Mouse (Mus musculus) embryonic facial prominence, embryonic 13.5 days (tissue): Measurements from ENCODE around the gene Fgfr2. TPM values are rescaled to one million over a fixed set of nuclear protein-coding genes. Genes with fewer than 3 reads are reported as not detected.

Experiments
- ATAC-seq: fragments of 200-750 bp; cut with Nextera tagmentation; 2 replicates; pipeline ENCODE4 v1.8.0; 2017; ENCODE audit warnings: low read depth; ENCODE audit not compliant: insufficient number of reproducible peaks, insufficient read depth, low FRiP score, low TSS enrichment
- H3K27ac ChIP-seq: fragments of 300-500 bp; sonication (generic); 2 replicates; pipeline ENCODE4 v1.5.1; 2015; ENCODE audit warnings: moderate library complexity, mild to moderate bottlenecking, inconsistent platforms
- H3K27me3 ChIP-seq: fragments of 300-500 bp; sonication (generic); 2 replicates; pipeline ENCODE4 v1.6.1; 2015; ENCODE audit warnings: mild to moderate bottlenecking, inconsistent platforms
- H3K36me3 ChIP-seq: fragments of 300-500 bp; sonication (generic); 2 replicates; pipeline ENCODE4 v1.6.1; 2015; ENCODE audit warnings: mild to moderate bottlenecking, inconsistent platforms
- H3K4me1 ChIP-seq: fragments of 300-500 bp; sonication (generic); 2 replicates; pipeline ENCODE4 v1.6.1; 2015; ENCODE audit warnings: inconsistent platforms
- H3K4me2 ChIP-seq: fragments of 300-500 bp; sonication (generic); 2 replicates; pipeline ENCODE4 v1.6.1; 2015; ENCODE audit warnings: moderate library complexity, mild to moderate bottlenecking, inconsistent platforms
- H3K4me3 ChIP-seq: fragments of 300-500 bp; sonication (generic); 2 replicates; pipeline ENCODE4 v1.5.1; 2015; ENCODE audit warnings: mild to moderate bottlenecking, inconsistent platforms
- H3K9ac ChIP-seq: fragments of 300-500 bp; sonication (generic); 2 replicates; pipeline ENCODE4 v1.6.1; 2015; ENCODE audit warnings: mild to moderate bottlenecking, inconsistent platforms
- H3K9me3 ChIP-seq: fragments of 300-500 bp; sonication (generic); 2 replicates; pipeline ENCODE4 v1.6.1; 2016; ENCODE audit warnings: inconsistent platforms
- WGBS: fragments of 180-500 bp; shearing (Covaris S2); methylation state at CpG from one replicate; pipeline ENCODE4 v1.1.7; 2015; ENCODE audit warnings: mixed read lengths; 5-methylcytosine and 5-hydroxymethylcytosine counted together
- polyA plus RNA-seq: library from polyadenylated mRNA; unstranded; fragments of >200 nt; fragmentation: Nextera tagmentation; extraction: Ambion mirVana; gene quantifications from 2 replicates; pipeline ENCODE4 v1.2.1, GENCODE M21; 2015

Fgfr2 gene
- polyA plus RNA-seq, 1 experiment from 2014 or later = 174 TPM

DNA sequence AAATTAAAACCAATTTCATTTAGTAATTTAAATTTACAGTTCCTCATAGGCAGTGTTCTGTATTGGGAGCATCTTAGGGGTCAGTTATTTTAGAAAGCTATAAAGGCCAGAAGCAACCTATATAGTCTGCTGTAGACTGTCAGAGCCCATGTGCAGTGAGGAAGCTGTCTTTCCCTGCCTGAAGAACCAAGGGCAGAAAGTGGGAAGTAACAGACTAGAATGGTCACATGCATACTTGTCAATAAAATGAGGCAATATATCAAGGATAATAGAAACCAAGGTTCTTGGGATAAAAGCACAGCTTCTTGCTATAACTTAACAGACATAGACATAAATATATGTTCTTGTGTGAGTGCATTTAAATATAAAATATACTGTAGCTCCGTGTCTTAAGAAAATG is 2220.2 kb downstream of the Fgfr2 start:
- WGBS = 85% methylated on average over 1 of the region's 1 CpGs
- Histone ChIP-seq H3K27me3 (no peaks in the 10 kb centered on the region), H3K4me2 (no peak overlapping the region), H3K9ac (no peak overlapping the region), H3K27ac (no peak overlapping the region), H3K4me3 (no peak overlapping the region), H3K36me3 (peaks cover 26% of the 10 kb centered on the region), H3K9me3 (no peaks in the 10 kb centered on the region), H3K4me1 (no peaks in the 10 kb centered on the region)
- no peak for ATAC-seq

DNA sequence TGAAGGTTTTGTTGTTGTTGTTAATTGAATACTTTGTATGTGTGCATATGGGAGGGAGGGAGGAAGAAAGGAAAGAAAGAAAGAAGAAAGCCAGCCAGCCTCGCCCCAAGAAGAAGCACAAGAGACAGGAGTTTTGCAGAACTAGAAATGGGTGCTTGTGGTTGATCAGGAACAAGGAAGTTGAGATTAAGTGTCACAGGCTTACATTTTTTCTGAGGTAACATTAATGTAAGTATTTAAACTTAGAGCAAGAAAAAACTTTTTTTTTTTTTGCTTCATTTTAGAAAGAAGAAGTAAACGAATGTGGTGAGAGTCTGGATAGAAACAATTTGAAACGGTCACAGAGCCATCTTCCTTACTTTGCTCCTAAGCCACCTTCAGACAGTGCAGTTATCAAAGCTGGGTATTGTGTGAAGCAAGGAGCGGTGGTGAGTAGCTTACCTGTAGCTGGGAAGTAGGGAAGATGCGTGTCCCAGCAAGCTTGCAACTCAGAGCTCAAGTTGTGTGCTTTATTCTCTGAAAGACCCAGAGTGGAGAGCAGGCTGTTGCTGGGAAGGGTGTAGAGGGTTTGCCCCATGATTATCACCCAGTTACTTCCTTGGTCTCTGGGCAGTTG is 2222.8 kb downstream of the Fgfr2 start:
- no peak overlapping the region for H3K9ac ChIP-seq
- no peaks in the 10 kb centered on the region for H3K4me1 ChIP-seq
- no peaks in the 10 kb centered on the region for H3K9me3 ChIP-seq
- H3K4me2 ChIP-seq = no peak overlapping the region
- ATAC-seq = no peak
- H3K36me3 ChIP-seq = peaks cover 40% of the 10 kb centered on the region
- no peak overlapping the region for H3K27ac ChIP-seq
- H3K4me3 ChIP-seq = no peak overlapping the region
- H3K27me3 ChIP-seq = no peaks in the 10 kb centered on the region
- WGBS = 88% methylated on average over 5 of the region's 5 CpGs

DNA sequence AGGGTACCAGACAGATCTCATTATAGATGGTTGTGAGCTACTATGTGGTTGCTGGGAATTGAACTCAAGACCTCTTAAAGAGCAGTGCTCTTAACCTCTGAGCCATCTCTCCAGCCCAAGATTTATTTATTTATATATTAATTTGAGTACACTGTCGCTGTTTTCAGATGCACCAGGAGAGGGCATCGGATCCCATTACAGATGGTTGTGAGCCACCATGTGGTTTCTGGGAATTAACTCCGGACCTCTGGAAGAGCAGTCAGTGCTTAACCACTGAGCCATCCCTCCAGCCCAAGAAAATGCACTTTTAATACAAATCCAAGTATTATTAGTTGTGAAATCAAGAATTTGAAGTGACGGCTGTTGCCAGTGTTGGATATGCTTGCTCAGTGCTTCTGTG is 2224.8 kb downstream of the Fgfr2 start:
- H3K9me3 ChIP-seq = no peaks in the 10 kb centered on the region
- H3K4me3 ChIP-seq = no peak overlapping the region
- no peak for ATAC-seq
- H3K4me2 ChIP-seq = no peak overlapping the region
- H3K4me1 ChIP-seq = no peaks in the 10 kb centered on the region
- peaks cover 24% of the 10 kb centered on the region for H3K36me3 ChIP-seq
- H3K27ac ChIP-seq = no peak overlapping the region
- WGBS = 79% methylated on average over 4 of the region's 4 CpGs
- no peak overlapping the region for H3K9ac ChIP-seq
- H3K27me3 ChIP-seq = no peaks in the 10 kb centered on the region

DNA sequence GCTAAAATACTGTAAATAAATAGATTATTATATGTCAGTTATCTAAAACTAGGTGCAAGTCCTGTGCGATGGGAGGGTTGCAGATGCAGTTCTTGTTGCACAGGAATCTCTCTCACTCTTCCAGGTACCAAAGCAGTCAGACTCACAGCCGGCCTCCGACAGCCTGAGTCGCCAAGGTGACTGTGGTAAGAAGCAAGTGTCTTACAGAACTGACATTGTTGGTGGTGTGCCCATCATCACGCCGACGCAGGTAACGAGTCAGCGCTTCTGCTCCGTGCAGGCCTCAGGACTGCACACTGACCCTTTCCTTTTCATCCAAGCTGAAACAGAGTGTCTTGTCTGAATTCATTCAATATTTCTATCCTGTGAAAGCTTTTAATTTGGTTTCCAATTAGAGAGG is 2225.9 kb downstream of the Fgfr2 start:
- no peak overlapping the region for H3K9ac ChIP-seq
- H3K4me2 ChIP-seq = no peak overlapping the region
- no peaks in the 10 kb centered on the region for H3K9me3 ChIP-seq
- H3K4me3 ChIP-seq = no peak overlapping the region
- ATAC-seq = no peak
- H3K4me1 ChIP-seq = no peaks in the 10 kb centered on the region
- H3K27ac ChIP-seq = no peak overlapping the region
- peaks cover 33% of the 10 kb centered on the region for H3K36me3 ChIP-seq
- 91% methylated on average over 10 of the region's 10 CpGs for WGBS
- H3K27me3 ChIP-seq = no peaks in the 10 kb centered on the region

DNA sequence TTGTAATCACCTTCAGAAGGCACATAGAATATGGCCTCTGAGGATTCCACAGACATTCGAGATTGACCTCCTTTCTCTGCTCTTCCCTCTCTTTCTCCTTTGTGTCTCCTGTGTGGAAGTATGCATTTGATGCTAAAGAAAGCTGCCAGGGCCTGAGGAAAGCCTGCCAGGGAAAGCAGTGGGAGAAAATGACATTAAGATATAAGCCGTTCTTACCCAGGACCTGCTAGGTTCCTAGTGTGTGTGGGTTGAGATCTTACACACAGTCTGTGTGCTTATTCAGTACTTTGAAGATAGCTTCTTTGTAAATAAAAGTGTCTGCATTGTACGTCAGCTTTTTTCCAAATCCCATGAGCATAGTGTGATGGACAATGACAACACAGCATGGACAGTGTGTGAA is 2227.1 kb downstream of the Fgfr2 start:
- ATAC-seq = no peak
- Histone ChIP-seq H3K4me2 (no peak overlapping the region), H3K9me3 (no peaks in the 10 kb centered on the region), H3K36me3 (peaks cover 33% of the 10 kb centered on the region), H3K27ac (no peak overlapping the region), H3K4me3 (no peak overlapping the region), H3K9ac (no peak overlapping the region), H3K4me1 (no peaks in the 10 kb centered on the region), H3K27me3 (no peaks in the 10 kb centered on the region)
- WGBS = 83% methylated on average over 3 of the region's 3 CpGs

DNA sequence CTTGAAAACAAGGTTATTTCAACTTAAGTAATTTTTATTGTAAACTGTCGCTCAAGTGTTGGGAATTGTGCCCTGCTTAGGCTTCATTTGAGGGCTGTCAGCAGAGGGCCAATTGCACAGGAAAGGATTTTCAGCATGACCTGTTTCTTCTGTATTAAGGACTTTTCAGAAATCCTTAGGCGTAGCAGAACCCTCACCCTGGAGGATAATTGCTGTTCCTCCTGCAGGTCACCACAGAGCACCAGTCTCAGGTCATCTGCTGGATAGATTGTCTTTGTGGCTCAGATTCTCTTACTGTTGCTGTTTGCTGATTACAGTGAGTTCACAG is 2227.6 kb downstream of the Fgfr2 start:
- Histone ChIP-seq H3K27me3 (no peaks in the 10 kb centered on the region), H3K4me2 (no peak overlapping the region), H3K4me3 (no peak overlapping the region), H3K36me3 (peaks cover 33% of the 10 kb centered on the region), H3K4me1 (no peaks in the 10 kb centered on the region), H3K9ac (no peak overlapping the region), H3K9me3 (no peaks in the 10 kb centered on the region), H3K27ac (no peak overlapping the region)
- no peak for ATAC-seq
- 75% methylated on average over 2 of the region's 2 CpGs for WGBS

DNA sequence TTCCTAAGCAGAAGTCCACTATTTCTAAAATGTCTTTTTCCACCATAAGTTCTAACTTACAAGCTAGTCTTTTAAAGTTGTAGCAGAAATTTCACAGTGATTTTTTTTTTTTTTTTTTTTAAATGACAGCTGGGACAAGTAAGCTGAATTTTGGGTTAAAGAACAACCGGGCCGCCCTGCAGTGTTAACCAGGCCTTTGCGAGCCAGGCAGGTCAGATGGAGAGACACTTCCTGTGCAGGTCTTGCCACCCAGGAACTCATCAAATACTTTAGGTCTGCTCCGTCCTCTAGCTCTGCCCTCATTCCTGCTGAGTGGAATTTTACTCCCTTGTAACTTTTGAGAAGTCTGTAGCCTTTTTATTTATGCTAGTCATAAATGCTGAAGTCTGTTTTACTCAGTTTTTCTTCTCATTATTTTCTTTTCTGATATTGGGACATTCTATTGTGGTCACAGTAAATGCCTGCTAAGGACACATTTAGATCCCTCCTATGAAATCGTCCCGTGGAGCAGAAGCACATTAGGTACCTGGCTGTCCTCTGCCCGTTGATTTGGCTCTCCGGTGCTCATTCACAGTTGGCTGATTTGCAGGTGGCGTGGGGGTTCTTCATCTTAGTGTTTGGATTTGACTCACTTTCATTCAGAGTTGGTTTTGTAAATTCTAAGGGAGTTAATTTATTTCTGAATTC is 2228.1 kb downstream of the Fgfr2 start:
- no peak for ATAC-seq
- 81% methylated on average over 9 of the region's 9 CpGs for WGBS
- Histone ChIP-seq H3K4me2 (no peak overlapping the region), H3K36me3 (peaks cover 33% of the 10 kb centered on the region), H3K27me3 (no peaks in the 10 kb centered on the region), H3K4me1 (no peaks in the 10 kb centered on the region), H3K9me3 (no peaks in the 10 kb centered on the region), H3K27ac (no peak overlapping the region), H3K9ac (no peak overlapping the region), H3K4me3 (no peak overlapping the region)

DNA sequence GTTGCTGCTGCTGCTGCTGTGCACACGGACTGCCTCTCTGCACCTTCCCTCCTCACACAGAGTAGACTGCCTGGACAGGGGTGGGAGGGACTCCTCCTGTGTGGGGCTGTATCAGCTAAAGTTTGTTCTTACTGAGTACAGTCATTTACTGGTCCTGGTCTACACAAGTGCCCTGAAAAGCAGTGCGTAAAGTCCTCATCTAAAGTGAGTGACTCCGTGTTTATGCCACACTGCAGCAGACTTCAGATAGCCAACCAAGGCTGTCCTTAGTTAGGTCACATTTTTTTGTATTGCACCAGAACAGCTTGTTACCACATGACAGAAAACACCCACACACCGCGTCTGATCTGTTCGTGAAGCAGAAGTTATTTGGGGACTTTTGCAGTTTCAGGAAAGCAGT is 2230.2 kb downstream of the Fgfr2 start:
- Histone ChIP-seq H3K9me3 (no peaks in the 10 kb centered on the region), H3K4me3 (no peak overlapping the region), H3K4me1 (no peaks in the 10 kb centered on the region), H3K27me3 (no peaks in the 10 kb centered on the region), H3K36me3 (peaks cover 29% of the 10 kb centered on the region), H3K27ac (no peak overlapping the region), H3K9ac (no peak overlapping the region), H3K4me2 (no peak overlapping the region)
- ATAC-seq = no peak
- 65% methylated on average over 6 of the region's 6 CpGs for WGBS

DNA sequence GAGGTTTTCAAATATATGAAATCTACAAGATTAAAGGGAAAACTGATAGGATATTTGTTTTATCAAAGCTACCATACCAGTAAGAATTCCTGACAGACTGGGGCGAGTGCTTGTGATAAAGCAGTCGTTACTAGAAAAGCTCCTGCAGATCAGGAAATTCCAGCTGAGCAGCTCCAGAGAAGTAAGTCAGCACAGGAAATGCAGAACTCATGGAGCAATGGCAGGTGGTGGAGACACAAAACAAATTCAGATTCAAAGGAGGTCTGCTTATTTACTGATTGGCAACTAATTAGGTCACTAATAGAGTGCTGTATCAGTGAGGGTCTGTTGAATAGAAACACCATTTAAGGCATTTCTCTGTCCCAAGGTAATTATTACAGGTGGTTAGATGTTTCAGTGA is 2232.3 kb downstream of the Fgfr2 start:
- Histone ChIP-seq H3K27me3 (no peaks in the 10 kb centered on the region), H3K9me3 (no peaks in the 10 kb centered on the region), H3K27ac (no peak overlapping the region), H3K4me3 (no peak overlapping the region), H3K4me1 (no peaks in the 10 kb centered on the region), H3K4me2 (no peak overlapping the region), H3K36me3 (peaks cover 22% of the 10 kb centered on the region; the same call in 1 of the 2 replicates), H3K9ac (no peak overlapping the region)
- WGBS = 37% methylated on average over 2 of the region's 2 CpGs
- no peak for ATAC-seq

DNA sequence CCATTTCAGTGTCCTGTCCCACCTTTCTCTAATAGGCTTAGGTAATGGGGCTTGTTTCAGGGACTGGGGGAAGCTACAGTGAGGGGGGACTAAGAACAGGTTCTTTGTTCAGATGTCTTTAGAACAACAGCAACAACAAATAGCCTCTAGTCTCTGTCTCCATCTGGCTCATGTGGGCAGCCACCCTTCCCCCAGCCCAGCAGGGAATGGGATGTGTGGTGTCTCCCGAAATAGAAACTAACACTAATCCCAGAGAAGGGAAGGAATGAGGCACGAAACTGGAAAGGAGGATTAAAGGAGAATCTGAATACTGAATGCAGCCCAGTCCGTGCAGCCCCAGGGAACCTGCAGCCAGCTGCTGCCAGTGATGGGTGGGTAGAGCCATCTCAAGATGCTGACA is 2235.2 kb downstream of the Fgfr2 start:
- 19% methylated on average over 3 of the region's 3 CpGs for WGBS
- no peaks in the 10 kb centered on the region for H3K9me3 ChIP-seq
- no peak overlapping the region for H3K4me2 ChIP-seq
- H3K27ac ChIP-seq = no peak overlapping the region
- H3K27me3 ChIP-seq = no peaks in the 10 kb centered on the region
- ATAC-seq = no peak
- no peaks in the 10 kb centered on the region for H3K4me1 ChIP-seq
- no peak overlapping the region for H3K4me3 ChIP-seq
- H3K36me3 ChIP-seq = peaks cover 29% of the 10 kb centered on the region; the same call in 1 of the 2 replicates
- H3K9ac ChIP-seq = no peak overlapping the region

DNA sequence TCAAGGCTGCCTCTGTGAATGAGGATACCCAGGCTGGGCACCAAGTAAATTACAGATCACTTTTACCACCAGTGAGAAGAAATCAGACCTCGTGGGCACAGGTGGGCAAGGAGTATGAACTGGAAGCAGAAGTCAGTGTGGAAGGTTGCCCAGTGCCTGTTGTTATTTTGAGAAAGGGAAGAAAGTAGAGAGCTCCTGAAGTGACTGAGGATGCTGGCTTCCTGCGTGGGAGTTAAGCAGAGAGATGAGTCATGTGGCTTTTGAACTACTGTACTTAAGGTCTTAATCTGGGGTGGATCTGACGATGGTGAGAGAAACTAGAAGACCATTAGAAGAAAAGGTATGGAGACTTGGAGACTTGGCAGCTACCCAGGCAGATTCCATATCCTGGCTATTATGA is 2236.9 kb downstream of the Fgfr2 start:
- no peaks in the 10 kb centered on the region for H3K27me3 ChIP-seq
- WGBS = 83% methylated on average over 3 of the region's 3 CpGs
- H3K4me1 ChIP-seq = no peaks in the 10 kb centered on the region
- no peak for ATAC-seq
- H3K4me3 ChIP-seq = no peak overlapping the region
- H3K9me3 ChIP-seq = no peaks in the 10 kb centered on the region
- H3K36me3 ChIP-seq = 0 out of 2 replicates have a peak, but pooled peaks cover 21% of the 10 kb centered on the region
- no peak overlapping the region for H3K27ac ChIP-seq
- no peak overlapping the region for H3K9ac ChIP-seq
- H3K4me2 ChIP-seq = no peak overlapping the region

DNA sequence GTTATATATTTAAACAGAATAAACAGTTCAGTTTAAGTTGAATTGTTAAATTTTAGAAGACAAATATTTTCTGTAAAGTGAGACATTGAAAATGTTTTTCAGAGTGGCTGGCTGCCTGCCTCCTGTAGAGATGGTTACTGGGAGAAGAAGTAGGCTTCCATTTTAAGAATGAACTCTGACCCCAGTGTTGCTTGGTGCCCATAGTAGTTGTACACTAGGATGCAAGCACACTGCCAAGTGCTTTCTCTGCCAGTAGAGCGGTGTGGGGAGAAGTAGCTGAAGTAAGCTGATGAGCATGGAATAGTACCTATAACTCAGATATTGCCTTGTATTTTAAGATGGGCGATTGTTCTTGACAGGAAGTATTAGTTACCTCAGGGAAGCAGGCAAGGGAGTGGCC is 2239.0 kb downstream of the Fgfr2 start:
- H3K27me3 ChIP-seq = no peaks in the 10 kb centered on the region
- H3K4me2 ChIP-seq = no peak overlapping the region
- WGBS = 93% methylated on average over 2 of the region's 2 CpGs
- no peak overlapping the region for H3K9ac ChIP-seq
- no peaks in the 10 kb centered on the region for H3K9me3 ChIP-seq
- H3K4me3 ChIP-seq = no peak overlapping the region
- H3K36me3 ChIP-seq = peaks cover 25% of the 10 kb centered on the region; the same call in 1 of the 2 replicates
- H3K27ac ChIP-seq = no peak overlapping the region
- H3K4me1 ChIP-seq = no peaks in the 10 kb centered on the region
- no peak for ATAC-seq
